Mouse (Mus musculus): Measurements from ENCODE around the gene Osbp2.

GRCm38 (mm10) chr11:3716662-3717061 is 147.0 kb downstream of the Osbp2 start:
- TF ChIP-seq EP300 (IDR thresholded peaks at IDR 0.05; ENCODE audit: low read depth) (no peak), CTCF (IDR thresholded peaks at IDR 0.05; ENCODE audit: low read depth) (no peak)

Measured in liver, postnatal 0 days (tissue).